Mouse (Mus musculus) CD4-positive naive resting alpha-beta T cell, adult 57 days (primary cell): Measurements from ENCODE around the gene Pdpr. TPM values are rescaled to one million over a fixed set of nuclear protein-coding genes. Genes with fewer than 3 reads are reported as not detected.

Source experiments
- total RNA-seq: library from RNA; stranded (reverse); gene quantifications from one replicate; pipeline ENCODE4 v1.2.4, GENCODE M21; 2023

Gene Pdpr
- total RNA-seq: 24.7 TPM

DNA sequence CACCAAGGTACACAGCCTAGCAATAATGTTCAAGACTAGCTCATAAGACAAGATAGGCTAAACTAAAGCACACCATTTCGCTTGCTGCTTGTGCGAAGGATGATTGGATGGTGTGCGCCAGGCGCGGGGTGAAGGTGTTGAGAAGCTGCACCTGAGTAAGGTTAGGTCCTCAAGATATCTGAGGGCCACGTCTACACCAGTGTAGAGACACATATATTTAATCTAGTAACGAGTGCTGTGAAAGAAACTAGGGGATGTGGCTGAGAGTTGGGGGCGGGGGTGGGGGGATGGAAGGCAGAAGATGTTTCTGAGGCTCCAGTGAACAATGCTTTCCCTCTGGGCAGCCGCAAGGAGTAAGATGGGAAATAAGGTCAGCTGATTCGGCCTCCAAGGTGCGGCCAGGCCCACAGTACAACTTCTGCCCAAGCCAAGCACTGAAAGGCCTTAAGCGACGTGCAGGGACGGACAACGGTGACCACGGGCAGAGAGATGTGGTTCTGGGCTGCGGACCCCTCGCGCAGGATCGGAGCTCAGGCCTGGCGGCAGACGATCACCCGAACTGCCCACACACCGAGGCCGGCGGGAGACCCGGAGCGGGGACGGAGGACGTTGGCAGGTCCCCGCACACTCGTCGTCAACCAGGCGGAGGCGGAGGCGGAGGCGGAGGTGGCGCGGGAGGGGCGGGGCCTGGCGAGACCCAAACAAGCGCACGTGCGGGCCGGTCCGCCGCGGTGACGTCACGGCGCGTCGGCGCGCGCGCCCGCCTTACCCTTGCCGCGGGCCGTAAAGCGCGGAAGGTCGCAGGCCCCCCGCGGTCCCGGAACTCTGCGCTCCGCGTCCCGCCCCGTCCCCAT, at the start of gene Pdpr:
Gene Pdpr (plus strand): TSS at position 766 of the 854 bp plus-strand sequence.

GRCm38 (mm10) chr8:111056158-111056663, 38.2 kb upstream of the Pdpr start, which contains the start of gene Exosc6:
Gene Exosc6 (plus strand): TSS chr8:111056339.

DNA sequence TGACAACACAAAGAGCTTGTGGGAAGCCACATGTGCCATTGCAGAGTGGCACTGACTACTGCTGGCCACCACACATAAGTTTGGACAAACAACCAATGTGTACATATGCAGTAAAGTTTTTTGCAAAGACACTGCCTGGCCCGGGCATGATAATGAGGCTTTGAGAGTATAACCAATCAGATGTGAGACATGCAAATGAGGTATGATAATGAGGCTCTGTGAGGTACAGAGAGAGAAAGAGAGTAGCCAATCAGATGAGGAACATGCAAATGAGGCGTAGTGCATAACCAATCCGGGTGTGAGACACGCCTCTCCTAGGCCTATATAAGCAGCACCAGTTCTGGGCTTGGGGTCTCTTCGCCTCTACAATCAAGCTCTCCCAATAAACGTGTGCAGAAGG, 2.1 kb upstream of the Pdpr start, which contains the start of gene Clec18a:
Gene Clec18a (minus strand): TSS at position 101 of the 400 bp plus-strand sequence.

Other genes starting within 250 kb of the Pdpr start
- gene Cog4, start 248.0 kb upstream of the Pdpr start, total RNA-seq: 61.2 TPM
- 171 TPM for gene Sf3b3, start 247.8 kb upstream of the Pdpr start, total RNA-seq
- gene Fuk, start 192.1 kb upstream of the Pdpr start, total RNA-seq: 11.4 TPM
- gene St3gal2, start 174.7 kb upstream of the Pdpr start, total RNA-seq: 12.4 TPM
- 62.2 TPM for gene Ddx19a, start 96.8 kb upstream of the Pdpr start, total RNA-seq
- 20.2 TPM for gene Ddx19b, start 62.9 kb upstream of the Pdpr start, total RNA-seq
- gene Aars, start 61.5 kb upstream of the Pdpr start, total RNA-seq: 45.3 TPM
- 15.3 TPM for gene Exosc6, start 38.3 kb upstream of the Pdpr start, total RNA-seq
- not detected for gene Clec18a, start 2.2 kb upstream of the Pdpr start, total RNA-seq
- gene Glg1, start 164.6 kb downstream of the Pdpr start, total RNA-seq: 64.0 TPM
- 27.9 TPM for gene Rfwd3, start 205.6 kb downstream of the Pdpr start, total RNA-seq
- gene Mlkl, start 243.5 kb downstream of the Pdpr start, total RNA-seq: not detected